Mouse (Mus musculus): ENCODE data around the gene Fam171a2.

DNA sequence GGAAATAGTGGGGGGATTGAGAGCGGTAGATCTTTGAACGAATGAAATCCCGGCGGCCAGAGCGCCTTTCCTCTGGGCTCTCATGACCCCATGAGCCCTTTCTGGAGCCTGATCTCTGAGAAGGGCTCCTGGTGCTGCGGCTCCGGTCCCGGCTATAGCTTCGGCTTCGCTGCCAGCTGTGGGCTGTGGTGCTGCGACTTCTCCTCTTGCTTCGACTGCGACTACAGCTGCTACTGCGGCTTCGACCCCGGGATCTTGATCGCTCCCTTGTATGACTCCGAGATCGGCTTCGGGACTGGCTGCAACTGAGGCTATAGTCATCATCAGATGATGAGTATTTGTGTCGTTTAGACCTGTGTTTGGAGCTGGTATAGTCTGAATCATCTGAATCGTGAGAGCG lies 32.1 kb upstream of the Fam171a2 start:
- TF ChIP-seq CTCF (IDR thresholded peaks at IDR 0.05; ENCODE audit: control insufficient read depth, insufficient read depth, low read length) = no peak
- TF ChIP-seq POLR2A (IDR thresholded peaks at IDR 0.05; ENCODE audit: borderline replicate concordance, control insufficient read depth, low read depth, low read length) = no peak

Measured in bone marrow, adult 2 months (tissue).